Mouse (Mus musculus): ENCODE measurements at regions not wholly inside any gene's neighbourhood (a gene's known extent, or its start where the extent isn't known, plus 50 kb on each side); places are given as distances from the start of the nearest gene placed in this dataset.

- no peak for TF ChIP-seq CTCF (IDR thresholded peaks at IDR 0.05; ENCODE audit: low read depth)
- no peak overlapping the region for H3K4me2 ChIP-seq (replicated peaks; ENCODE audit: low read depth)
- H3K27me3 ChIP-seq (replicated peaks; ENCODE audit: control insufficient read depth, insufficient read depth, low read length) = no peaks in the 10 kb centered on the region
- WGBS = 55% methylated on average over 10 of the region's 10 CpGs
- no peak overlapping the region for H3K9ac ChIP-seq (ENCODE audit: low read depth, low read length)
- no peaks in the 10 kb centered on the region for H3K36me3 ChIP-seq (ENCODE audit: control insufficient read depth, insufficient read depth)
- H3K4me3 ChIP-seq (ENCODE audit: low read depth, low read length) = no peak overlapping the region
- no peak for ATAC-seq
- no peak overlapping the region for H3K27ac ChIP-seq (ENCODE audit: low read depth, low read length)
- no peaks in the 10 kb centered on the region for H3K4me1 ChIP-seq (replicated peaks; ENCODE audit: control insufficient read depth, insufficient read depth, low read length)
- no peaks in the 10 kb centered on the region for H3K9me3 ChIP-seq (ENCODE audit: control insufficient read depth)
These were observed 50.3 kb upstream of the Vash1 start for GRCm38 (mm10) chr12:86628050-86628782.

Data from intestine, postnatal 0 days (tissue).